Mouse (Mus musculus) ES-E14 (cell line): ENCODE results near the gene Pgp.

Experiments used
- CHD2 ChIP-seq: IDR thresholded peaks from 2 replicates; pipeline ENCODE4 v1.6.1; 2014; ENCODE audit warnings: mild to moderate bottlenecking, low read depth, low read length, inconsistent platforms
- HCFC1 ChIP-seq: IDR thresholded peaks from 2 replicates; pipeline ENCODE4 v1.6.1; 2012; ENCODE audit warnings: low read length, inconsistent platforms, borderline replicate concordance; ENCODE audit not compliant: insufficient read depth
- MAFK ChIP-seq: IDR thresholded peaks from 2 replicates; pipeline ENCODE4 v1.6.1; 2014; ENCODE audit warnings: mild to moderate bottlenecking, low read depth, low read length, inconsistent platforms; ENCODE audit not compliant: insufficient read depth
- ZC3H11A ChIP-seq: IDR thresholded peaks from 2 replicates; pipeline ENCODE4 v1.6.1; 2012; ENCODE audit warnings: low read depth, mild to moderate bottlenecking, inconsistent platforms, low read length, borderline replicate concordance

DNA sequence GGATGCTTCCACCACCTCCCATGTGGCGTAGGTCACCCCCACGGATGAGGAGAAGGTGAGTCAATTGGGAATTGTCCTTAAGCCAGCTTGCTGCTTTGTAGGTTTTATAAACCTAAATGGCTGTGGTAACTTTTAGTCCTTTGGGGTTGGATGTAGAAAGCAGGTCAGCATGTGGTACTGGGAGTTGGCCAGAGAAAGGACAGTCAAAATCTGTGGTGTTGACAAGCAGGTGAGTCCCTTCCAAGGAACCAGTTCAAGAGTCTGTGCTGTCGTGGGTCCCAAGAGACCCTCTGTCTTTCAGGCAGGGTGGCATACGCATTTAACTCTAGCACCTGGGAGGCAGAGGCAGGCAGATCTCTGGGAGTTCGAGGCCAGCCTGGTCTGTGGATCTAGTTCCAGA lies 45.7 kb upstream of the Pgp start:
- no peak for TF ChIP-seq HCFC1
- no peak for TF ChIP-seq CHD2
- TF ChIP-seq MAFK: no peak
- no peak for TF ChIP-seq ZC3H11A
